Mouse (Mus musculus) forebrain, embryonic 12.5 days (tissue): ENCODE measurements around the gene Cd101. TPM values are rescaled to one million over a fixed set of nuclear protein-coding genes. Genes with fewer than 3 reads are reported as not detected.

Experiments
- ATAC-seq: fragments of 200-750 bp; cut with Nextera tagmentation; 2 replicates; pipeline ENCODE4 v1.8.0; 2017; ENCODE audit warnings: moderate TSS enrichment; ENCODE audit not compliant: low FRiP score
- H3K27ac ChIP-seq: fragments of 300-500 bp; sonication (generic); 2 replicates; pipeline ENCODE4 v1.5.1; 2016; ENCODE audit warnings: mild to moderate bottlenecking
- H3K27me3 ChIP-seq: fragments of 300-500 bp; sonication (generic); 2 replicates; pipeline ENCODE4 v1.6.1; 2016; ENCODE audit warnings: mild to moderate bottlenecking
- H3K36me3 ChIP-seq: fragments of 300-500 bp; sonication (generic); replicated peaks from 2 replicates; pipeline ENCODE4 v1.6.1; 2016; ENCODE audit warnings: mild to moderate bottlenecking
- H3K4me1 ChIP-seq: fragments of 300-500 bp; sonication (generic); 2 replicates; pipeline ENCODE4 v1.6.1; 2016
- H3K4me2 ChIP-seq: fragments of 300-500 bp; sonication (generic); 2 replicates; pipeline ENCODE4 v1.6.1; 2016; ENCODE audit warnings: mild to moderate bottlenecking, moderate library complexity
- H3K4me3 ChIP-seq: fragments of 300-500 bp; sonication (generic); replicated peaks from 2 replicates; pipeline ENCODE4 v1.5.1; 2016; ENCODE audit warnings: mild to moderate bottlenecking
- H3K9ac ChIP-seq: fragments of 300-500 bp; sonication (generic); 2 replicates; pipeline ENCODE4 v1.6.1; 2016; ENCODE audit warnings: mild to moderate bottlenecking
- H3K9me3 ChIP-seq: fragments of 300-500 bp; sonication (generic); 2 replicates; pipeline ENCODE4 v1.6.1; 2016
- WGBS: fragments of 180-500 bp; shearing (Covaris S2); methylation state at CpG from one replicate; pipeline ENCODE4 v1.1.7; 2016; 5-methylcytosine and 5-hydroxymethylcytosine counted together
- polyA plus RNA-seq: library from polyadenylated mRNA; unstranded; fragments of >200 nt; fragmentation: Nextera tagmentation; extraction: Ambion mirVana; gene quantifications from 2 replicates; pipeline ENCODE4 v1.2.1, GENCODE M21; 2016

Gene Cd101
- polyA plus RNA-seq, 1 experiment from 2014 or later, result 0.05 TPM

GRCm38 (mm10) chr3:100993158-100993557 lies 36.2 kb downstream of the Cd101 start:
- H3K4me2 ChIP-seq, result no peak overlapping the region
- H3K4me3 ChIP-seq, result no peak overlapping the region
- peaks cover 24% of the 10 kb centered on the region for H3K4me1 ChIP-seq
- no peak for ATAC-seq
- H3K9me3 ChIP-seq, result no peaks in the 10 kb centered on the region
- H3K27ac ChIP-seq, result no peak overlapping the region
- no peak overlapping the region for H3K9ac ChIP-seq
- 88% methylated on average over 7 of the region's 7 CpGs for WGBS
- 0 out of 2 replicates have a peak, but pooled peaks cover 8% of the 10 kb centered on the region for H3K27me3 ChIP-seq
- no peaks in the 10 kb centered on the region for H3K36me3 ChIP-seq

- H3K4me3 ChIP-seq, result no peak overlapping the region
- H3K27ac ChIP-seq, result no peak overlapping the region
- H3K9ac ChIP-seq, result no peak overlapping the region
- ATAC-seq, result no peak
- no peaks in the 10 kb centered on the region for H3K9me3 ChIP-seq
- 42% methylated on average over 1 of the region's 1 CpGs for WGBS
- no peak overlapping the region for H3K4me2 ChIP-seq
- H3K36me3 ChIP-seq, result no peaks in the 10 kb centered on the region
- peaks cover 24% of the 10 kb centered on the region for H3K4me1 ChIP-seq
- H3K27me3 ChIP-seq, result 0 out of 2 replicates have a peak, but pooled peaks cover 8% of the 10 kb centered on the region
Measured at GRCm38 (mm10) chr3:100990231-100990630, 39.1 kb downstream of the Cd101 start.

DNA sequence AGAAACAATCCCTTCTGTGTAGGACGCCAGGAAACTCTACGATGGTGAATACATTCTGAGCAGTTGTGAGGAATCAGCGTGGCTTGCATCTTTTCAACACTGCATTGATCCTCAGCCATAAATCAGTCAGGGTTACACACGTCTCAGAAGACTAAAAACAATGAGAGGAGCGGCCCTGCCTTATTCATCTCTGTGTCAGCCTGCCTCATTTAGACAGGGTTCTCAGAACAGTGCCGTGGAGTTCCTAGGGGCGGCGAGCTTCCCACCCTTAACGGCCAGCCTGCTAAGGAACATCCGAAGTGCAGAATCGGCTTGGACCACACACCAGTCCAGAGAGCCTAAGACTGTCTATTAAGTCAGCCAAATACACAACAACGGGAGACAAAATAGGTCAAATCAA lies 39.9 kb downstream of the Cd101 start:
- no peak overlapping the region for H3K4me2 ChIP-seq
- H3K9me3 ChIP-seq, result no peaks in the 10 kb centered on the region
- no peak for ATAC-seq
- peaks cover 19% of the 10 kb centered on the region for H3K4me1 ChIP-seq
- no peak overlapping the region for H3K9ac ChIP-seq
- H3K27ac ChIP-seq, result no peak overlapping the region
- WGBS, result 42% methylated on average over 12 of the region's 12 CpGs
- 0 out of 2 replicates have a peak, but pooled peaks cover 8% of the 10 kb centered on the region for H3K27me3 ChIP-seq
- no peaks in the 10 kb centered on the region for H3K36me3 ChIP-seq
- no peak overlapping the region for H3K4me3 ChIP-seq

- 79% methylated on average over 8 of the region's 8 CpGs for WGBS
- Histone ChIP-seq H3K27ac (no peak overlapping the region), H3K9me3 (no peaks in the 10 kb centered on the region), H3K4me2 (no peak overlapping the region), H3K4me1 (peaks cover 15% of the 10 kb centered on the region), H3K4me3 (no peak overlapping the region), H3K36me3 (no peaks in the 10 kb centered on the region), H3K9ac (no peak overlapping the region), H3K27me3 (0 out of 2 replicates have a peak, but pooled peaks cover 4% of the 10 kb centered on the region)
- no peak for ATAC-seq
Measured at GRCm38 (mm10) chr3:100979290-100979689, 50.1 kb downstream of the Cd101 start.

- H3K4me1 ChIP-seq, result peaks cover 12% of the 10 kb centered on the region
- ATAC-seq, result no peak
- no peak overlapping the region for H3K4me3 ChIP-seq
- no peaks in the 10 kb centered on the region for H3K27me3 ChIP-seq
- H3K9ac ChIP-seq, result no peak overlapping the region
- H3K27ac ChIP-seq, result no peak overlapping the region
- H3K9me3 ChIP-seq, result no peaks in the 10 kb centered on the region
- H3K36me3 ChIP-seq, result no peaks in the 10 kb centered on the region
- WGBS, result 9% methylated on average over 1 of the region's 1 CpGs
- no peak overlapping the region for H3K4me2 ChIP-seq
Measured at GRCm38 (mm10) chr3:100973906-100974305, 55.5 kb downstream of the Cd101 start.

- under 1% methylated on average over 40 of the region's 40 CpGs for WGBS
- no peaks in the 10 kb centered on the region for H3K27me3 ChIP-seq
- H3K9ac ChIP-seq, result peak within 1 kb of the TSS; percentile 71
- no peak within 1 kb of the TSS for H3K27ac ChIP-seq
- peak within 1 kb of the TSS; percentile 73 for H3K4me3 ChIP-seq
- H3K4me2 ChIP-seq, result peak within 1 kb of the TSS; percentile 87
- peak; percentile 99 for ATAC-seq
- 0 out of 2 replicates have a peak, but pooled peaks cover 4% of the 10 kb centered on the region for H3K36me3 ChIP-seq
- peaks cover 11% of the 10 kb centered on the region for H3K4me1 ChIP-seq
- no peaks in the 10 kb centered on the region for H3K9me3 ChIP-seq
Measured at GRCm38 (mm10) chr3:100969176-100969917, 60.0 kb downstream of the Cd101 start, which contains the start of gene Ttf2. Gene Ttf2, minus strand, starts transcription at chr3:100969663.

DNA sequence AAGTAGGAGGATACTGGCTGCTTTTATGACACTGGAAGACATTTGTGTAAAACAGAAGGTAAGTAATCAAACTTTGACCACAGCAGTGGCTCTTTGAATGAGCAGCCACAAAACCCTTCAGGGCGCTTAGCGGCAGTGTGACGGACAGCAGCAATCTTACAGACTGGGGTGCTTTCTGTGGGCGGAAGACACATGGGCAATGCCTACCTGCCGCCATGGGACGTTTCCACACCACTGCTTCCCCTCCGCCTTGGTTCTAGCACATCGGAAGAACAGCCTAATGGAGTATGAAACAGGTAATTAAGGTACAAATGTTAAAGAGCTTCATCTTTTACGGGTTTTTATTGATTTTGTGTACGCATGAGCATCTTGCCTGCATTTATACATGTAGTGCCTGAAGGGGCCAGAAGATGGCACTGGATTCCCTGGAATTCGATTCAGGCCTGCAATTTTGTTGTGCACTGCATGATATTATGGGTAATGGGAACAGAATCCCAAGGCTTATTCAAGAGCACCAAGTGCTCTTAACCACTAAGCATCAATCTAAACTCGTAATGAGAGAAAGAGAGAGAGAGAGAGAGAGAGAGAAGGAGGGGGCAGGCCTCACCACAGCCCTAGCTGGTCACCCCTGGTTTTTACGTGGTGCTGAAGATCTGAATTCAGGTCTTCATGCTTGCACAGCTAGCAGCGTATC lies 65.4 kb downstream of the Cd101 start:
- Histone ChIP-seq H3K4me1 (peaks cover 4% of the 10 kb centered on the region), H3K36me3 (peaks cover 48% of the 10 kb centered on the region), H3K4me3 (no peak overlapping the region), H3K9me3 (no peaks in the 10 kb centered on the region), H3K9ac (no peak overlapping the region), H3K27me3 (no peaks in the 10 kb centered on the region), H3K4me2 (no peak overlapping the region), H3K27ac (no peak overlapping the region)
- 82% methylated on average over 14 of the region's 14 CpGs for WGBS
- ATAC-seq, result no peak

- no peak overlapping the region for H3K27ac ChIP-seq
- H3K4me1 ChIP-seq, result no peaks in the 10 kb centered on the region
- no peak overlapping the region for H3K9ac ChIP-seq
- H3K27me3 ChIP-seq, result no peaks in the 10 kb centered on the region
- peaks cover 72% of the 10 kb centered on the region for H3K36me3 ChIP-seq
- no peak overlapping the region for H3K4me2 ChIP-seq
- no peak for ATAC-seq
- H3K9me3 ChIP-seq, result no peaks in the 10 kb centered on the region
- 93% methylated on average over 7 of the region's 7 CpGs for WGBS
- H3K4me3 ChIP-seq, result no peak overlapping the region
Measured at GRCm38 (mm10) chr3:100961501-100961900, 67.9 kb downstream of the Cd101 start.

GRCm38 (mm10) chr3:100961007-100961406 lies 68.3 kb downstream of the Cd101 start:
- no peak overlapping the region for H3K27ac ChIP-seq
- ATAC-seq, result no peak
- WGBS, result 92% methylated on average over 5 of the region's 5 CpGs
- H3K4me1 ChIP-seq, result no peaks in the 10 kb centered on the region
- no peak overlapping the region for H3K4me3 ChIP-seq
- no peak overlapping the region for H3K9ac ChIP-seq
- no peaks in the 10 kb centered on the region for H3K27me3 ChIP-seq
- H3K9me3 ChIP-seq, result no peaks in the 10 kb centered on the region
- H3K36me3 ChIP-seq, result peaks cover 73% of the 10 kb centered on the region
- H3K4me2 ChIP-seq, result no peak overlapping the region

DNA sequence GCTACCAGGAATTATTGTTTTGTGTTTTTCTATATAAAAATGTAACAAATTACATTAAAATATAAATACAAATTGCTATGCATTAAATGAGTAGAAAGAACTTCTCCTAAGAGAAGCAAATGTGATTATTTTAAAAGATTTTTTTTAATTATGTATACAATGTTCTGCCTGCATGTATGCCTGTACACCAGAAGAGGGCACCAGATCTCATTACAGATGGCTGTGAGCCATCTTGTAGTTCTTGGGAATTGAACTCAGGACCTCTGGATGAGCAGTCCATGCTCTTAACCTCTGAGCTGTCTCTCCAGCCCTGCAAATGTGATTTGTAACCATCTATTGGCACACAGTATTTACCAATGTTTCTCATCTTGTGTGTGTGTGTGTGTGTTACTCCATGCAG lies 74.7 kb downstream of the Cd101 start:
- no peak overlapping the region for H3K27ac ChIP-seq
- no peak for ATAC-seq
- H3K9me3 ChIP-seq, result no peaks in the 10 kb centered on the region
- no peaks in the 10 kb centered on the region for H3K4me1 ChIP-seq
- H3K4me3 ChIP-seq, result no peak overlapping the region
- no peak overlapping the region for H3K4me2 ChIP-seq
- no peak overlapping the region for H3K9ac ChIP-seq
- H3K27me3 ChIP-seq, result no peaks in the 10 kb centered on the region
- H3K36me3 ChIP-seq, result peaks cover 81% of the 10 kb centered on the region

GRCm38 (mm10) chr3:100951531-100951930 lies 77.8 kb downstream of the Cd101 start:
- Histone ChIP-seq H3K36me3 (peaks cover 78% of the 10 kb centered on the region), H3K27me3 (no peaks in the 10 kb centered on the region), H3K4me1 (no peaks in the 10 kb centered on the region), H3K27ac (no peak overlapping the region), H3K4me2 (no peak overlapping the region), H3K9ac (no peak overlapping the region), H3K4me3 (no peak overlapping the region), H3K9me3 (no peaks in the 10 kb centered on the region)
- ATAC-seq, result no peak
- WGBS, result 93% methylated on average over 4 of the region's 4 CpGs

DNA sequence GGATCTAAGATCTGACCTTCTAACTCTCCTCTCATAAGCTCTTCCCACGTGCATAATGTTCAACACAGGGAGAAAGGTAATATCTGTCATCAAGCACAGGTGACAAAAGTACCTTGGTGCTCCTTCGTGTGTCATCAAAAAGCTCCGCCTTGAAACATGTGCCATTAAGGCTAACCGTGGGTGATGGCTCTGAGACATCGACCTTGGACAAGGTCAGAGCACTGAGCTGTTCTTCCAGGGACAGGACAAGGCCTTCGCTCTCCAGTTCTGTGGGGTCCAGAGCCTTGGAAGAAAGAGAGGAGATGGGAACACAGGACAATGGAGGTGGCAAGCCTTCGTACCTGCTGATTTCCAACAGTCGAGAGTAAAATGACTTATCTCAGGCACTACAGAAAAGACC lies 82.1 kb downstream of the Cd101 start:
- Histone ChIP-seq H3K4me1 (no peaks in the 10 kb centered on the region), H3K4me3 (no peak overlapping the region), H3K36me3 (peaks cover 88% of the 10 kb centered on the region), H3K9ac (no peak overlapping the region), H3K27me3 (no peaks in the 10 kb centered on the region), H3K4me2 (no peak overlapping the region), H3K27ac (no peak overlapping the region), H3K9me3 (no peaks in the 10 kb centered on the region)
- WGBS, result 92% methylated on average over 8 of the region's 8 CpGs
- no peak for ATAC-seq
